8 mouse cellular contexts compared by ENCODE assay signal in genomic region chr12:51865061-51865789, GRCm38 (mm10). TPM values are rescaled to one million over a fixed set of nuclear protein-coding genes. Genes with fewer than 3 reads are reported as not detected.
DNase-seq lines count a peak whose midpoint lies in the region; ATAC-seq and TF ChIP-seq lines count a peak whose summit lies in the region.
"Had no signal": no experiment of that assay in that cellular context is flagged by ENCODE, and none has a peak within 500 bp of the region (broad histone marks: within the 10 kb centered on the region; RNA-seq: fewer than 3 reads in every experiment).

No protein-coding gene starts in this region.

- H3K4me1 ChIP-seq in forebrain, embryonic 10.5 days: peaks cover 35% of the 10 kb centered on the region
- peaks cover 30% of the 10 kb centered on the region for H3K4me1 ChIP-seq in liver, embryonic 15.5 days (replicated peaks)
- H3K4me1 ChIP-seq in stomach, postnatal 0 days (replicated peaks; ENCODE audit: control insufficient read depth, insufficient read depth): 0 out of 2 replicates have a peak, but pooled peaks cover 2% of the 10 kb centered on the region

- no peaks in the 10 kb centered on the region for H3K27me3 ChIP-seq in forebrain, embryonic 10.5 days (ENCODE audit: poor library complexity, severe bottlenecking)
- no peaks in the 10 kb centered on the region for H3K27me3 ChIP-seq in liver, embryonic 15.5 days
- no peaks in the 10 kb centered on the region for H3K27me3 ChIP-seq in stomach, postnatal 0 days (ENCODE audit: control insufficient read depth, insufficient read depth, low read length)

- no peak for TF ChIP-seq EP300 in stomach, postnatal 0 days (optimal IDR thresholded peaks at IDR 0.05)

- H3K4me2 ChIP-seq in liver, embryonic 15.5 days: peak overlapping the region; percentile 7; the same call in 1 of the 2 replicates
- H3K4me2 ChIP-seq in stomach, postnatal 0 days (replicated peaks; ENCODE audit: low read depth): no peak overlapping the region

- no peaks in the 10 kb centered on the region for H3K9me3 ChIP-seq in forebrain, embryonic 10.5 days
- H3K9me3 ChIP-seq in liver, embryonic 15.5 days (replicated peaks): no peaks in the 10 kb centered on the region
- no peaks in the 10 kb centered on the region for H3K9me3 ChIP-seq in stomach, postnatal 0 days (ENCODE audit: control insufficient read depth, low read length)

- H3K27ac ChIP-seq in forebrain, embryonic 10.5 days: peak overlapping the region; percentile 56
- peak overlapping the region; percentile 77 for H3K27ac ChIP-seq in liver, embryonic 15.5 days (replicated peaks)
- H3K27ac ChIP-seq in stomach, postnatal 0 days (replicated peaks): peak overlapping the region; percentile 88

- DNase-seq in 3134 (ENCODE audit: extremely low read depth, insufficient read length, low spot score) (peak; percentile 58), 416B (ENCODE audit: low read depth) (peak; percentile 93)
- DNase-seq in forebrain, embryonic 10.5 days (ENCODE audit: extremely low spot score, low spot score): no peak
- no peak for DNase-seq in stomach, postnatal 0 days (ENCODE audit: low spot score)
- DNase-seq in kidney, postnatal 25 days: no peak
- no peak for DNase-seq in frontal cortex, postnatal 25 days (ENCODE audit: low spot score in 2 of 2)

- H3K4me3 ChIP-seq in forebrain, embryonic 10.5 days: no peak overlapping the region
- no peak overlapping the region for H3K4me3 ChIP-seq in liver, embryonic 15.5 days (replicated peaks)
- H3K4me3 ChIP-seq in stomach, postnatal 0 days (ENCODE audit: low read depth, low read length): no peak overlapping the region
- H3K4me3 ChIP-seq: erythroblast, embryonic 14.5 days had no signal

- H3K9ac ChIP-seq in liver, embryonic 15.5 days: no peak overlapping the region
- H3K9ac ChIP-seq in stomach, postnatal 0 days (ENCODE audit: low read length): no peak overlapping the region

- H3K36me3 ChIP-seq in forebrain, embryonic 10.5 days (replicated peaks): no peaks in the 10 kb centered on the region
- no peaks in the 10 kb centered on the region for H3K36me3 ChIP-seq in liver, embryonic 15.5 days (replicated peaks)
- H3K36me3 ChIP-seq in stomach, postnatal 0 days (ENCODE audit: control insufficient read depth, insufficient read depth, low read length): no peaks in the 10 kb centered on the region

- ATAC-seq in liver, embryonic 15.5 days (ENCODE audit: insufficient read depth): no peak
- peak; percentile 17 for ATAC-seq in stomach, postnatal 0 days (ENCODE audit: low FRiP score, low TSS enrichment)

- TF ChIP-seq CTCF in stomach, postnatal 0 days (IDR thresholded peaks at IDR 0.05; ENCODE audit: low read depth): no peak

- 64% methylated on average over 9 of the region's 9 CpGs for WGBS in forebrain, embryonic 10.5 days
- WGBS in liver, embryonic 15.5 days (ENCODE audit: insufficient replicate concordance): 46% methylated on average over 9 of the region's 9 CpGs
- 39% methylated on average over 9 of the region's 9 CpGs for WGBS in stomach, postnatal 0 days

RNA-seq across cellular contexts. Expression of gene Hectd1, which starts 35.9 kb away (rescaled TPM):
- 30.9 and 32.3 TPM in 2 replicates for polyA plus RNA-seq in forebrain, embryonic 10.5 days (2016; fragmentation: Nextera tagmentation; extraction: Ambion mirVana)
- polyA plus RNA-seq in liver, embryonic 15.5 days (2015; fragmentation: Nextera tagmentation; extraction: Ambion mirVana): 24.0 and 29.4 TPM in 2 replicates
- polyA plus RNA-seq in stomach, postnatal 0 days (2015; fragmentation: Nextera tagmentation; extraction: Ambion mirVana): 24.7 and 25.2 TPM in 2 replicates

Comparison
In these comparisons a context has a peak if more than half of its experiments do, and no peak if none do; other contexts are left out.
1. DNase-seq: peak in 3134 (single experiment) and 416B (single experiment); none in forebrain, embryonic 10.5 days (single experiment), stomach, postnatal 0 days (single experiment), kidney, postnatal 25 days (0 of 2) and frontal cortex, postnatal 25 days (0 of 2).
2. Peak in every context shown above with its lines, with median percentiles within 50 percentile points of each other: H3K27ac ChIP-seq.